Mouse (Mus musculus): ENCODE measurements at regions not wholly inside any gene's neighbourhood (a gene's known extent, or its start where the extent isn't known, plus 50 kb on each side); places are given as distances from the start of the nearest gene placed in this dataset.

- TF ChIP-seq CTCF (IDR thresholded peaks at IDR 0.05; ENCODE audit: insufficient read depth, low read depth, low read length) (no peak), POLR2A (IDR thresholded peaks at IDR 0.05; ENCODE audit: insufficient read depth, low read depth, low read length) (no peak)
Measured at GRCm38 (mm10) chr1:168991506-168992244, 539.6 kb downstream of the Nuf2 start.
